Mouse (Mus musculus) hindbrain, embryonic 15.5 days (tissue): ENCODE data around the gene Prickle4. TPM values are rescaled to one million over a fixed set of nuclear protein-coding genes. Genes with fewer than 3 reads are reported as not detected.

Experiments
- ATAC-seq: fragments of 200-750 bp; cut with Nextera tagmentation; 2 replicates; pipeline ENCODE4 v1.8.0; 2017; ENCODE audit warnings: low read depth, moderate number of reproducible peaks, moderate TSS enrichment; ENCODE audit not compliant: low FRiP score
- H3K27ac ChIP-seq: fragments of 300-500 bp; sonication (generic); replicated peaks from 2 replicates; pipeline ENCODE4 v1.5.1; 2015; ENCODE audit warnings: mild to moderate bottlenecking, inconsistent platforms
- H3K27me3 ChIP-seq: fragments of 300-500 bp; sonication (generic); 2 replicates; pipeline ENCODE4 v1.6.1; 2015; ENCODE audit warnings: control low read depth, inconsistent platforms
- H3K36me3 ChIP-seq: fragments of 300-500 bp; sonication (generic); 2 replicates; pipeline ENCODE4 v1.6.1; 2015; ENCODE audit warnings: control low read depth, inconsistent platforms
- H3K4me1 ChIP-seq: fragments of 300-500 bp; sonication (generic); replicated peaks from 2 replicates; pipeline ENCODE4 v1.6.1; 2015; ENCODE audit warnings: control low read depth, inconsistent platforms
- H3K4me2 ChIP-seq: fragments of 300-500 bp; sonication (generic); 2 replicates; pipeline ENCODE4 v1.6.1; 2015; ENCODE audit warnings: moderate library complexity, mild to moderate bottlenecking, inconsistent platforms
- H3K4me3 ChIP-seq: fragments of 300-500 bp; sonication (generic); 2 replicates; pipeline ENCODE4 v1.5.1; 2015; ENCODE audit warnings: mild to moderate bottlenecking, inconsistent platforms
- H3K9ac ChIP-seq: fragments of 300-500 bp; sonication (generic); 2 replicates; pipeline ENCODE4 v1.6.1; 2015; ENCODE audit warnings: inconsistent platforms
- H3K9me3 ChIP-seq: fragments of 300-500 bp; sonication (generic); 2 replicates; pipeline ENCODE4 v1.6.1; 2016; ENCODE audit warnings: control low read depth, inconsistent platforms
- whole genome bisulfite sequencing: fragments of 180-500 bp; shearing (Covaris S2); methylation state at CpG from one replicate; pipeline ENCODE4 v1.1.7; 2015; 5-methylcytosine and 5-hydroxymethylcytosine counted together
- polyA plus RNA-seq: library from polyadenylated mRNA; unstranded; fragments of >200 nt; fragmentation: Nextera tagmentation; extraction: Ambion mirVana; gene quantifications from 2 replicates; pipeline ENCODE4 v1.2.1, GENCODE M21; 2015

Gene Prickle4
- polyA plus RNA-seq, 1 experiment from 2014 or later = 1.3 TPM

DNA sequence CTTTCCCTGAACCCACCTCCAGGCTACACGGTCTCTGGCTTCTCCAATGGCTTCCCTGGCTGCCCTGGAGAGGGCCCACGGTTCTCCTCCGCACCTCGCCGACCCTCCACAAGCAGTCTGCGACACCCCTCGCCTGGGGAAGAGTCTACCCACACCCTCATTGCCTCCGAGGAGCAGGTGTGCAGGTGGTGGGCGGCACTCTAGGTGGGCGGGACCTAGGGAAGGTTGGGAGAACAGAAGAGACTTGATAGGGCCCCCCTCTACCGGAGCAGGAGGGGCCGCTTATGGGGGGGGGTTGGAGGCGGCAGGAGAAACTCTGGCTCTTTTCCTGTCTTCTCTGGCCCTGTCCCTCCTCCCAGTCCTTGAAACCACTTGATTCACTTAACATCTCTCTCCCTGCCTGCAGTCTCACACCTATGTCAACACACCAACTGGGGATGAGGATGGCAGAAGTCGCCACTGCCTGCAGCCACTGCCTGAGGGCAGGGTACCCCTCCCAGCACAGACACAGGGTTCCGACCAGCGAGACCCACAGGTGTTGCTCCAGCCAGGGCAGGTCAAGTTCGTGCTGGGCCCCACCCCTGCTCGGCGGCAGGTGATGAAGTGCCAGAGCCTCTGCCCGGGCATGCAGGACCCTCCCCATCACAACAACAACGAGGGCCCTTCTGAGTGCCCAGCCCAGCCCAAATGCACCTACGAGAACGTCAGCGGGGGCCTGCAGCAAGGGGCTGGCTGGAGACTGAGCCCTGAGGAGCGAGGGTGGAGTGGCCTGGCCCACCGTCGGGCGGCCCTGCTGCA lies 8.2 kb upstream of the Prickle4 start:
- no peak overlapping the region for H3K27ac ChIP-seq
- no peak overlapping the region for H3K9ac ChIP-seq
- H3K9me3 ChIP-seq = no peaks in the 10 kb centered on the region
- no peak overlapping the region for H3K4me3 ChIP-seq
- H3K27me3 ChIP-seq = 0 out of 2 replicates have a peak, but pooled peaks cover 2% of the 10 kb centered on the region
- ATAC-seq = no peak
- no peak overlapping the region for H3K4me2 ChIP-seq
- H3K4me1 ChIP-seq = no peaks in the 10 kb centered on the region
- H3K36me3 ChIP-seq = peaks cover 35% of the 10 kb centered on the region
- 47% methylated on average over 28 of the region's 28 CpGs for WGBS

DNA sequence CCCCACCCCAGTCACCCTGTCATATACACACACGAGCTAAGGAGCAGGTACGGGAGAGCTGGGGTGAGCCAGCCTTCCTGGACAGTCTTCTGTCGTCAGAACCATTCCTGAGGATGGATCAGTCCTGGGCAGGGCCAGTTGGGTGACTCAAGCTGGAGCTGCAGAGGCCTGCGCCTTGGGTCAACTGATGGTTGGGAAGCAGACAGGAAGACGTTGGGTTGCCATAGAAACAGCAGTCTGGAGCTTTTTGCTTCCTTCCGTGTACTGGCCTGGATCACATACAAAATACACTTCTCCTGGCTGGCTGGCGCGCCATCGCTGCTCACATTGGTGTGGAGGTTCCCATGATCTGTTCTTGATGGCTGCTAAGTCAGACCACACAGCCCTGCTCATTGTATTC lies 7.3 kb upstream of the Prickle4 start:
- Histone ChIP-seq H3K27me3 (0 out of 2 replicates have a peak, but pooled peaks cover 2% of the 10 kb centered on the region), H3K9me3 (no peaks in the 10 kb centered on the region), H3K4me1 (no peaks in the 10 kb centered on the region), H3K36me3 (peaks cover 35% of the 10 kb centered on the region), H3K9ac (no peak overlapping the region), H3K27ac (0 out of 2 replicates have a peak overlapping the region, but pooled peaks have one; percentile 34), H3K4me2 (no peak overlapping the region), H3K4me3 (no peak overlapping the region)
- 71% methylated on average over 9 of the region's 9 CpGs for WGBS
- ATAC-seq = peak; percentile 49; the same call in 1 of the 2 replicates

DNA sequence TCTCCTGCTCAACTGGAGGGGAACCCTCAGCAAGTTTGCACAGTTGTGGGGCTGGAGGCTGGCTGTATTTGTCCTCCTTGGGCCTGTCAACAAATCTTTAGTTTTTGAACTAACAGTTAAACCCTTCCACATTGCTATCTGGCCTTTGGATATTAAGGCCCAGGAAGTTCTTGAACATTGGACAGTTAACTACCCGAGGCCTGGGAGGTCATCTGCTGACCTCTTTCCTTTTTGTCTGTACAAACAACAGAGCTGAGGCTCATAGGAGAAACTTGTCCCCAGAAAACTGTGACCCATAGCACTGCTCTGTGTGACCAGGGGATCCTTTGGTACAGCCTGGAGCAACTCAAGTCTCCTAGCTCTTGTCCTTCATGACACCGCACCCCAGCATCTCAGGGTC lies 4.5 kb upstream of the Prickle4 start:
- H3K4me2 ChIP-seq = no peak overlapping the region
- no peak for ATAC-seq
- peaks cover 14% of the 10 kb centered on the region for H3K4me1 ChIP-seq
- H3K27ac ChIP-seq = no peak overlapping the region
- H3K9ac ChIP-seq = no peak overlapping the region
- 68% methylated on average over 2 of the region's 2 CpGs for WGBS
- peaks cover 35% of the 10 kb centered on the region for H3K36me3 ChIP-seq
- no peaks in the 10 kb centered on the region for H3K9me3 ChIP-seq
- H3K27me3 ChIP-seq = 0 out of 2 replicates have a peak, but pooled peaks cover 2% of the 10 kb centered on the region
- no peak overlapping the region for H3K4me3 ChIP-seq

DNA sequence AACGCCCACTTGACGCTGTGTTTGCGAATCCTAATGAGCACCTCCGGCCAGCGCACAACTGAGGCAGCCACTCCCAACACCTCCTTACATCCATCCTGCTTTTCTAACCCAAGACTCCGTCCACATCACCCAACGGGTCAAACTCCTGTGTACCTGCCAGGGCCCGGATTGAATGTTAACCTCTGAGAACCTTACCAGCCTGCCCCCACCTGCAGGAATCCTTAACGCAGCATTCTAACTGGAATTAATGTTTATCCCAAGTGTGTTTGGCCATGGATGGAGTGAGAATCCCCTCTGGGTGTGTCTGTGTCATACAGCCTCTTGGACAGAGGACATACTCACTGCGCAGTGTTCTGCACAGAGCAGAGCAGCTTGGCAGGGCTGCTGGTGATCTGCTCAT lies 3.6 kb upstream of the Prickle4 start:
- WGBS = 90% methylated on average over 10 of the region's 10 CpGs
- Histone ChIP-seq H3K27ac (no peak overlapping the region), H3K27me3 (no peaks in the 10 kb centered on the region), H3K4me2 (no peak overlapping the region), H3K4me3 (no peak overlapping the region), H3K4me1 (peaks cover 22% of the 10 kb centered on the region), H3K9me3 (no peaks in the 10 kb centered on the region), H3K9ac (no peak overlapping the region), H3K36me3 (peaks cover 28% of the 10 kb centered on the region)
- ATAC-seq = no peak

DNA sequence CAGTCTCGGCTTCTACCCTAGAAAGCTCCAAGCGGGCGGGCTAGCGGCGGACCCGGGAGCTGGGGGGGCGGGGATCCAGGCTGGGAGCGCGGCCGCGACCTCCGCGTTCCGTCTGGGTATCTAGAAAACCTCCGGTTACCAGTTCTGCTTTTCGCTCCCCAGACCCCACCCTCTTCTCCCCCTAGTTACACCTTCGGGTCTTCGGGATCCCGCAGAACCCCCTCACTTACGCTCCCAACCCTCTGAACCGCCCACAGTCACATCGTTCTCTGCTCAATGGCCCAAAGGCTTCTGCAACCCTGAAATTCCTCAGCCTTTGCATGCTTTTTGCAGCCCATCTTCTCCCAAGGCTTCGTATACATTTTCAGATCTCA lies 788 bp upstream of the Prickle4 start:
- Histone ChIP-seq H3K27me3 (no peaks in the 10 kb centered on the region), H3K4me2 (peak overlapping the region; percentile 82), H3K9ac (peak overlapping the region; percentile 85), H3K4me3 (peak overlapping the region; percentile 62), H3K36me3 (peaks cover 13% of the 10 kb centered on the region), H3K27ac (peak overlapping the region; percentile 82), H3K9me3 (no peaks in the 10 kb centered on the region), H3K4me1 (peaks cover 26% of the 10 kb centered on the region)
- ATAC-seq = no peak
- WGBS = 0% methylated on average over 15 of the region's 23 CpGs

DNA sequence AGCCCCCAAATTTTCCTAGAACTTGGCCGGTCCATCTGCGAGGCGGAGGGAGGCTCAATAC lies 264 bp downstream of the Prickle4 start, which contains the start of gene Gm21981:
Gm21981 (minus strand) TSS at position 14 of the 61 bp plus-strand sequence.
- Histone ChIP-seq H3K9me3 (no peaks in the 10 kb centered on the region), H3K9ac (peak within 1 kb of the TSS; percentile 85), H3K4me3 (peak within 1 kb of the TSS; percentile 62), H3K36me3 (peaks cover 4% of the 10 kb centered on the region), H3K4me1 (peaks cover 36% of the 10 kb centered on the region), H3K4me2 (peak within 1 kb of the TSS; percentile 82), H3K27ac (peak within 1 kb of the TSS; percentile 82), H3K27me3 (no peaks in the 10 kb centered on the region)
- 4% methylated on average over 3 of the region's 3 CpGs for WGBS
- ATAC-seq = no peak

DNA sequence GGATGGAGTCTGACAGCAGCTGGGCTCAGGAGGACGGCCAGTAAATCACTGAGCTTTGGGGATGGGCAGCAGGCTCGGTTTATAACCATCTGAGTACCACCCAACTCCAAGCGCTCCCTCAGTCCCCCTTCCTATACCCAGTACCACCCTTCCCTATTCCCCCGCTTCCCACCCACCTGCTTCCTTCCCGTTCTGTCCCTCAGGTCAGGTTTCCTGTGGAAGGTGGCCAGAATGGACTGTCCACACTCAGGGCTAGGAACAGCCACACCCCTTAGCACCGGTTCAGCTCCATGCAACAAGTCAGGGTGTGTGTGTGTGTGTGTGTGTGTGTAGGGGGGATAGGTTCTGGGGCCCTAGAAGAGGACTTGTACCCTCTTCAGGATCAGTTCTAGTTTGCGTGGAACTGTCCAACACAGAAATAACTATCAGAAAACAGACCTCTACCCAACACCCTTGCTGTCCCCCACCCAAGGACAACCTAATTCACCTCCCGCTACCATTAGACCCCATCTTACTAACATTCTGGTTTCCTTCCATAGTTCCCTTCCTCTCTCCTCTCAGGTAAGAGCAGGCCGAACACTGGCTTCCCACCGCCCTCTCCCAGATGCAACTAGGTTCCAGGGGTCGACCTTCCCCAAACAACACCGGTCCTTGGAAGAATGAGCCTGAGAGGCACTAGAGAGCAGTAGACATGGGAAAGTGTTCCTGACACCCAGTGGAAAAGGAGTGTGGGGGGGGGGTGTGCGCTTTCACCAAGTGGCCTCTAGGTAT lies 680 bp downstream of the Prickle4 start:
- H3K36me3 ChIP-seq = no peaks in the 10 kb centered on the region; the same call in 1 of the 2 replicates
- no peaks in the 10 kb centered on the region for H3K9me3 ChIP-seq
- ATAC-seq = no peak; the same call in 1 of the 2 replicates
- H3K4me3 ChIP-seq = peak overlapping the region; percentile 62
- peak overlapping the region; percentile 82 for H3K27ac ChIP-seq
- H3K4me2 ChIP-seq = peak overlapping the region; percentile 82
- H3K4me1 ChIP-seq = peaks cover 38% of the 10 kb centered on the region
- no peaks in the 10 kb centered on the region for H3K27me3 ChIP-seq
- 34% methylated on average over 13 of the region's 13 CpGs for WGBS
- peak overlapping the region; percentile 85 for H3K9ac ChIP-seq

DNA sequence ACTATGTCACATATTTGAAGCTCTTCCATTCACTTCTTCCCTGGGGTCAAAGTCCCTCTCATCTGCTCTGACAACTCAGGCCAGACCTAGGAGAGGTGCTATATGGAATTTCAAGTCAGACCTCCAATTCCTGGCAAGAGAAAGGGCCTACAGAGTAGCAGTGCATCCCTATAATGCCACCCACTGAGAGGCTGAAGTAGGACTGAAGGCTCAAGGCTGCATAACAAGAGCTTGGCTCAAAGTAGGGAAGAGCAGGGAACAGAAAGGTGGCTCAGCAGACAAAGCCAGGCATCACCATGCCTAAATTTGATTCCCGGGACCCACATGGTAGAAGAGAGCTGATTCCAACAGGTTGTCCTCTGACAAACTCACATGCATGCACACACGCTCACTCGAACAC lies 2.9 kb downstream of the Prickle4 start:
- ATAC-seq = no peak
- H3K27ac ChIP-seq = no peak overlapping the region
- no peaks in the 10 kb centered on the region for H3K27me3 ChIP-seq
- no peak overlapping the region for H3K9ac ChIP-seq
- H3K36me3 ChIP-seq = no peaks in the 10 kb centered on the region
- H3K4me1 ChIP-seq = peaks cover 47% of the 10 kb centered on the region
- H3K4me2 ChIP-seq = no peak overlapping the region
- 84% methylated on average over 3 of the region's 3 CpGs for WGBS
- H3K4me3 ChIP-seq = no peak overlapping the region
- no peaks in the 10 kb centered on the region for H3K9me3 ChIP-seq

DNA sequence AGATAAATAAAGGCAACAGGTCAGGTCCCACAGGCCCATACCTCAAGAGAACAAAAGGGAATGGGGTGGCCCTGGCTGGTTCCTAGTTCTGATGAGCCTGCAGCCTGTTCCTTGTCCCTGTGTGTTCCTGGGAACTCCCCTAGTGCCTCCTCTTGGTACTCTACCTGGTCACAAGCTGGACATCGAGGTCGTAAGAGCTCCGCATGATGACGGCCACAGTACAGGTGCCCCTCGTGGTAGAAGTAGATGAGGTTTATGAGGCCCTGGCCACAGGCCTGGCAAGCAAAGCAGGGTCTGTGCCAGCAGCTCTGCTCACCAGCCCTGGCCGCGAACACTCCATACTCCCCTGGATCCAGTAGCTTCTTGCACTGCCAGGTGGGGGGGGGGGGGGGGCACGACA lies 4.6 kb downstream of the Prickle4 start:
- Histone ChIP-seq H3K4me2 (peak overlapping the region; percentile 84), H3K4me3 (peak overlapping the region; percentile 89), H3K4me1 (peaks cover 39% of the 10 kb centered on the region), H3K9ac (no peak overlapping the region; the same call in 1 of the 2 replicates), H3K9me3 (no peaks in the 10 kb centered on the region), H3K27me3 (no peaks in the 10 kb centered on the region), H3K36me3 (peaks cover 3% of the 10 kb centered on the region; the same call in 1 of the 2 replicates), H3K27ac (no peak overlapping the region)
- 73% methylated on average over 6 of the region's 8 CpGs for WGBS
- ATAC-seq = no peak

DNA sequence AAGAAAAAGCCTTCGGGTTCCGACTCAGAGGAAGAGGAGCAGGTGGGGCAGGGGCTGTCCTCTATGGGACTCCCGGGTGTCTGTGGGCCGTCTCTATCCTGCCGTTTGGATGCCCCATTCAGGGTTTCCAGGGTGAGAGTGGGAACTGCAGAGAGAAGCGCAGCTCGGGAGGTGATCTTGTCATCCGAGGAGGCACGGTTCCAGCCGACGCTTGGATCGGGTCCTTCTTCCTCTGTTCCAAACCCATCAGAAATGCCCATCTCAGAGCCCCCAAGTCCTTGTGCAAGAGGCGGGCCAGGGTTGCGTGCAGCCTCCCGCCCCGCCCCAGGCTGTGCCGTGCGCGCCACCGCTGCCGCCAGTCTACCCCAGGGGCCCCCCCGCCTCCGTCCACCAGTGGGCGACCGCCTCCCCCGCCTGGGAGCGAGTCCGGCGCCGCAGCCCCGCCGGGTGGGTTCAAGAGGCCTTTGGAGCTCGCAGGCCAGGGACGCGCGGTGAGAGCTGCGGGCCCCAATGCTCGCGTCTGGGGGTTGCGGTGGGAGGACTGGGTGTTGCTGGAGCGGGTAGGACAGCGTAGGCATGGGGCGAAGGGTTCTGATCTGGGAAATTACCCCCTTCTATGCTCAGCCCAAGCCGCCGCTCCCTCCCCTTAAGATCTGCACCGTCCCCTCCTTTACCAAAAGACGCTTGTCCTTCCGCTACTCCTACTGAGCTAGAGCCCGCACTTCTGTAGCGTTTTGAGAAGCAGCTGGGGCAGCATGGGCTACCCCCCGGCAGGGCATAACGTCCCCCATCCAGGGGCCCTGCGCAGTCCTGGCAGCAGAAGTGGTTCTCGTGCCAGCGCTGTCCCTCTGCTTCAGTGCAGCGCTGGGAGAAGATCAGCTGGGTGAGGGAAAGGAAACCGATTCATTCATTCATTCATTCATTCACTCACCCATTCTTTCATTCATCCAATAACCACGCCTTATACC lies 5.6 kb downstream of the Prickle4 start, which contains the start of gene Frs3:
Frs3 (plus strand) TSS at position 423 of the 968 bp plus-strand sequence.
- Histone ChIP-seq H3K27me3 (no peaks in the 10 kb centered on the region), H3K4me2 (peak within 1 kb of the TSS; percentile 84), H3K4me3 (peak within 1 kb of the TSS; percentile 89), H3K4me1 (peaks cover 32% of the 10 kb centered on the region), H3K9ac (peak within 1 kb of the TSS; percentile 75), H3K27ac (peak within 1 kb of the TSS; percentile 85), H3K9me3 (no peaks in the 10 kb centered on the region), H3K36me3 (peaks cover 10% of the 10 kb centered on the region)
- 1% methylated on average over 57 of the region's 58 CpGs for WGBS
- peak; percentile 65 for ATAC-seq

DNA sequence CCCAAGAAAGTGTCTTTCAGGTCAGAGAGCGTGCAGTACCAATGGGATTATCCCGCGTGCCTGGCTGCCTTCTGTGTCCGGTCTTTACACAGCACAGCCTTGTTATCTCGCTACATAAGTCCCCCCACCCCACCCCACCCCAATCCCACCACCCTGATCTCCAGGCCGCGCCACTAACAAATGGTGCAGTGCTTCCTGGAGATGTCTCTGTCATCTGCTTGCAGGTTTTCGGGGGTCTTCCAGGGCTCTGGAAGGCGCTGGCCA lies 6.3 kb downstream of the Prickle4 start, which contains the start of gene Tomm6:
Tomm6 (minus strand) TSS at position 43 of the 264 bp plus-strand sequence.
- H3K4me1 ChIP-seq = peaks cover 26% of the 10 kb centered on the region
- no peaks in the 10 kb centered on the region for H3K9me3 ChIP-seq
- peak within 1 kb of the TSS; percentile 84 for H3K4me2 ChIP-seq
- no peak for ATAC-seq
- no peaks in the 10 kb centered on the region for H3K27me3 ChIP-seq
- H3K9ac ChIP-seq = peak within 1 kb of the TSS; percentile 75
- H3K36me3 ChIP-seq = peaks cover 16% of the 10 kb centered on the region
- 1% methylated on average over 9 of the region's 9 CpGs for WGBS
- peak within 1 kb of the TSS; percentile 85 for H3K27ac ChIP-seq
- H3K4me3 ChIP-seq = peak within 1 kb of the TSS; percentile 89
